In genomic region chr7:39596403-39596802, GRCm38 (mm10) we compare ENCODE assay signal across 15 mouse cellular contexts.
A peak's percentile ranks its signal among the peaks of the same experiment; 100 is the strongest.
DNase-seq lines count a peak whose midpoint lies in the region; ATAC-seq and TF ChIP-seq lines count a peak whose summit lies in the region.
"Had no signal": no experiment of that assay in that cellular context is flagged by ENCODE, and none has a peak within 500 bp of the region (broad histone marks: within the 10 kb centered on the region; RNA-seq: fewer than 3 reads in every experiment).

No protein-coding gene starts in this region.

- no peaks in the 10 kb centered on the region for H3K9me3 ChIP-seq in liver, postnatal 0 days (ENCODE audit: low read length)
- H3K9me3 ChIP-seq in CH12.LX (replicated peaks; ENCODE audit: low read length), result no peaks in the 10 kb centered on the region
- H3K9me3 ChIP-seq: limb, embryonic 15.5 days; neural tube, embryonic 15.5 days had no signal

- DNase-seq in heart, adult 2 months, result no peak
- no peak for DNase-seq in heart, postnatal 25 days (ENCODE audit: low spot score)
- no peak for DNase-seq in liver, postnatal 0 days
- DNase-seq in liver (no peak), CH12.LX (ENCODE audit: extremely low read depth) (peak; percentile 10)
- peak; percentile 48 for DNase-seq in lung, postnatal 36 days
- DNase-seq in gastrocnemius, adult 18-20 months (ENCODE audit: low spot score), result no peak
- DNase-seq: heart, adult 18-20 months; heart, postnatal 14 days; kidney, adult 11 months; right cerebral cortex, adult 18-20 months had no signal

- ATAC-seq in liver, postnatal 0 days, result no peak
- ATAC-seq in megakaryocyte progenitor cell, adult 5-6 weeks (replicated peaks; ENCODE audit: poor library complexity), result no peak; the same call in 1 of the 2 replicates

- H3K4me3 ChIP-seq in heart, adult 2 months, result no peak overlapping the region
- H3K4me3 ChIP-seq in liver, postnatal 0 days (ENCODE audit: low read depth, low read length), result no peak overlapping the region
- no peak overlapping the region for H3K4me3 ChIP-seq in CH12.LX (replicated peaks in 1 of 3; ENCODE audit: low read depth in 2 of 3, low read length in 2 of 3, poor library complexity in 1 of 3)
- H3K4me3 ChIP-seq: limb, embryonic 15.5 days; neural tube, embryonic 15.5 days had no signal

- H3K4me2 ChIP-seq in liver, postnatal 0 days (ENCODE audit: low read depth, low read length), result no peak overlapping the region
- no peak overlapping the region for H3K4me2 ChIP-seq in CH12.LX (ENCODE audit: insufficient read depth, low read depth, poor library complexity, severe bottlenecking)
- H3K4me2 ChIP-seq: limb, embryonic 15.5 days; neural tube, embryonic 15.5 days had no signal

- no peaks in the 10 kb centered on the region for H3K27me3 ChIP-seq in heart, adult 2 months (ENCODE audit: control insufficient read depth, insufficient read depth, low read length)
- no peaks in the 10 kb centered on the region for H3K27me3 ChIP-seq in liver, postnatal 0 days (ENCODE audit: insufficient read depth, low read length)
- no peaks in the 10 kb centered on the region for H3K27me3 ChIP-seq in CH12.LX (replicated peaks)
- H3K27me3 ChIP-seq: limb, embryonic 15.5 days; neural tube, embryonic 15.5 days had no signal

- no peaks in the 10 kb centered on the region for H3K36me3 ChIP-seq in heart, adult 2 months (ENCODE audit: control insufficient read depth, insufficient read depth, low read length)
- H3K36me3 ChIP-seq in liver, postnatal 0 days (replicated peaks; ENCODE audit: insufficient read depth, low read length), result no peaks in the 10 kb centered on the region
- no peaks in the 10 kb centered on the region for H3K36me3 ChIP-seq in CH12.LX (replicated peaks in 1 of 2; ENCODE audit: control insufficient read depth in 1 of 2, insufficient read depth in 1 of 2, low read length in 1 of 2)
- H3K36me3 ChIP-seq: limb, embryonic 15.5 days; neural tube, embryonic 15.5 days had no signal

- intact Hi-C loops in heart, adult 2 months (cut with DNase I), result no loop called here
- intact Hi-C loops in heart, postnatal 25 days (cut with DNase I), result no loop called here

- peak; percentile 30 for TF ChIP-seq CTCF in heart, adult 2 months (IDR thresholded peaks at IDR 0.05)
- peak; percentile 26 for TF ChIP-seq CTCF in liver, postnatal 0 days (IDR thresholded peaks at IDR 0.05; ENCODE audit: low read depth)
- peak in 1 of 2 experiments; percentile 62; a peak in 2 of 4 replicates for TF ChIP-seq CTCF in CH12.LX (conservative IDR thresholded peaks at IDR 0.05 in 1 of 2, IDR thresholded peaks at IDR 0.05 in 1 of 2; ENCODE audit: low read depth in 2 of 2, low read length in 2 of 2)

- in situ Hi-C loops in CH12.LX (cut with MboI; ENCODE audit: low pct_ligation_motif_present, low pct_unique_long_range_greater_than_20kb, low sequenced_read_pairs), result no loop called here

- no peaks in the 10 kb centered on the region for H3K79me2 ChIP-seq in heart, adult 2 months (replicated peaks; ENCODE audit: control insufficient read depth, insufficient read depth, low read length)
- no peaks in the 10 kb centered on the region for H3K79me2 ChIP-seq in CH12.LX (replicated peaks; ENCODE audit: control insufficient read depth, extremely low read depth, insufficient read depth, poor library complexity, severe bottlenecking)

- no peak overlapping the region for H3K9ac ChIP-seq in heart, adult 2 months (ENCODE audit: low read depth, low read length)
- H3K9ac ChIP-seq in liver, postnatal 0 days (replicated peaks), result no peak overlapping the region
- no peak overlapping the region for H3K9ac ChIP-seq in CH12.LX (ENCODE audit: insufficient read depth, low read depth)
- H3K9ac ChIP-seq: limb, embryonic 15.5 days; neural tube, embryonic 15.5 days had no signal

- no peaks in the 10 kb centered on the region for H3K4me1 ChIP-seq in heart, adult 2 months (ENCODE audit: control insufficient read depth, insufficient read depth, low read length)
- H3K4me1 ChIP-seq in liver, postnatal 0 days (ENCODE audit: insufficient read depth), result no peaks in the 10 kb centered on the region
- H3K4me1 ChIP-seq in CH12.LX (ENCODE audit: control insufficient read depth in 1 of 2, insufficient read depth in 2 of 2), result no peaks in the 10 kb centered on the region
- H3K4me1 ChIP-seq: limb, embryonic 15.5 days; neural tube, embryonic 15.5 days had no signal

- TF ChIP-seq POLR2A in heart, adult 2 months (IDR thresholded peaks at IDR 0.05; ENCODE audit: insufficient read depth, low read depth, low read length), result no peak
- no peak for TF ChIP-seq POLR2A in CH12.LX (IDR thresholded peaks at IDR 0.05; ENCODE audit: low read depth, low read length)

- dilution Hi-C loops in CH12.LX (cut with MboI; ENCODE audit: extremely low pct_ligation_motif_present, extremely low pct_unique_long_range_greater_than_20kb, low sequenced_read_pairs), result no loop called here

- TF ChIP-seq RAD21 in CH12.LX (IDR thresholded peaks at IDR 0.05; ENCODE audit: low read depth, low read length), result peak; percentile 75

- TF ChIP-seq EP300 in heart, adult 2 months (IDR thresholded peaks at IDR 0.05; ENCODE audit: insufficient read depth, low read depth, low read length), result no peak
- no peak for TF ChIP-seq EP300 in liver, postnatal 0 days (IDR thresholded peaks at IDR 0.05; ENCODE audit: low read depth)
- TF ChIP-seq EP300 in CH12.LX (IDR thresholded peaks at IDR 0.05; ENCODE audit: low read length), result no peak

- no peak overlapping the region for H3K27ac ChIP-seq in heart, adult 2 months
- H3K27ac ChIP-seq in liver, postnatal 0 days (ENCODE audit: low read depth), result no peak overlapping the region
- H3K27ac ChIP-seq in CH12.LX (ENCODE audit: insufficient read depth, low read depth), result no peak overlapping the region
- H3K27ac ChIP-seq: limb, embryonic 15.5 days; macrophage; neural tube, embryonic 15.5 days had no signal

TF ChIP-seq in CH12.LX, 34 proteins besides CTCF, POLR2A, EP300 and RAD21:
- TF ChIP-seq ETS1 (conservative IDR thresholded peaks at IDR 0.05; ENCODE audit: low read depth, low read length), result no peak
- no peak for TF ChIP-seq IRF4 (IDR thresholded peaks at IDR 0.05; ENCODE audit: low read depth, low read length)
- TF ChIP-seq USF2 (conservative IDR thresholded peaks at IDR 0.05; ENCODE audit: low read depth, low read length), result no peak
- no peak for TF ChIP-seq RCOR1 (conservative IDR thresholded peaks at IDR 0.05; ENCODE audit: low read depth, low read length)
- TF ChIP-seq CHD1 (IDR thresholded peaks at IDR 0.05; ENCODE audit: low read depth, low read length), result no peak
- no peak for TF ChIP-seq MXI1 (IDR thresholded peaks at IDR 0.05; ENCODE audit: low read depth, low read length)
- TF ChIP-seq KAT2A (IDR thresholded peaks at IDR 0.05; ENCODE audit: insufficient replicate concordance, low read length), result no peak
- TF ChIP-seq ELF1 (IDR thresholded peaks at IDR 0.05; ENCODE audit: low read depth, low read length), result peak; percentile 16; the same call in 1 of the 2 replicates
- TF ChIP-seq ZNF384 (IDR thresholded peaks at IDR 0.05; ENCODE audit: low read depth, low read length), result peak; percentile 14; the same call in 1 of the 2 replicates
- TF ChIP-seq ZMIZ1 (IDR thresholded peaks at IDR 0.05; ENCODE audit: low read depth, low read length), result no peak
- peak; percentile 55 for TF ChIP-seq SMC3 (IDR thresholded peaks at IDR 0.05; ENCODE audit: low read depth, low read length)
- no peak for TF ChIP-seq MYC (IDR thresholded peaks at IDR 0.05; ENCODE audit: low read depth, low read length)
- no peak for TF ChIP-seq TBP (conservative IDR thresholded peaks at IDR 0.05; ENCODE audit: low read depth, low read length)
- no peak for TF ChIP-seq CHD2 (IDR thresholded peaks at IDR 0.05; ENCODE audit: low read length)
- no peak for TF ChIP-seq ZC3H11A (IDR thresholded peaks at IDR 0.05; ENCODE audit: low read depth, low read length)
- no peak for TF ChIP-seq HCFC1 (IDR thresholded peaks at IDR 0.05; ENCODE audit: low read depth, low read length)
- no peak for TF ChIP-seq MAZ (IDR thresholded peaks at IDR 0.05; ENCODE audit: low read depth, low read length)
- no peak for TF ChIP-seq MAX (IDR thresholded peaks at IDR 0.05; ENCODE audit: low read length)
- no peak for TF ChIP-seq BHLHE40 (IDR thresholded peaks at IDR 0.05; ENCODE audit: low read depth, low read length)

Comparison
In these comparisons a context has a peak if more than half of its experiments do, and no peak if none do; other contexts are left out.
1. DNase-seq: peak in CH12.LX (single experiment) and lung, postnatal 36 days (single experiment); none in heart, adult 2 months (0 of 2), heart, postnatal 25 days (single experiment), liver, postnatal 0 days (single experiment), liver (single experiment) and gastrocnemius, adult 18-20 months (single experiment).